Mouse (Mus musculus): ENCODE data around the gene Srgap2.

DNA sequence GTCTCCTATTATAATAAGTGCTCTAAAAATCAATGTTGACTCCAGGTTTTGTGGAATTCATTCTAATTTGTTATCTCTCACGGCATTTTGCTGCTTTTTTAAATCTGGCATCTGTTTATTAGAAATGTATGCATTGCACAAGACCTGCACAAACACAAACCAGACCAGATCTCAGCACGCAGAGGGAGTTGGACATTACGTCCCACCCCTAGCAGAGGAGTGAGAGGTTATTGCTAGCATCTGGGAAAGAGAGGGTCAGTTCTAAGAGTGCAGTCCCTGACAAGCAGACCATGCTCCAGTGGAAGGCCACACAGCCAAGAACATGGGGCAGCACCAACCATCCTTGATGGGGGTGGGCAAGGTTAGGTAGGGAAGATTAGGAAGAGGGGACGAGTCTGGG, 242.5 kb downstream of the Srgap2 start:
- TF ChIP-seq CTCF (IDR thresholded peaks at IDR 0.05; ENCODE audit: low read depth, low read length), result no peak
- no peak for TF ChIP-seq POLR2A (IDR thresholded peaks at IDR 0.05; ENCODE audit: extremely low read depth, insufficient read depth, low read length)
